Mouse (Mus musculus) brain, adult 2 months (tissue): ENCODE data around the gene Copa.
A peak's percentile ranks its signal among the peaks of the same experiment; 100 is the strongest.

Experiments used
- DNase-seq: peaks from one replicate; pipeline ENCODE4 v3.0.0; 2011; ENCODE audit warnings: low read depth, low spot score

Gene Copa

GRCm38 (mm10) chr1:172140825-172141224, 58.5 kb downstream of the Copa start:
- peak; percentile 43 for DNase-seq

- no peak for DNase-seq
Observed at GRCm38 (mm10) chr1:172141529-172141928, 59.2 kb downstream of the Copa start.

- DNase-seq: peak; percentile 87
Observed at GRCm38 (mm10) chr1:172143570-172143969, 61.2 kb downstream of the Copa start.

- peak; percentile 98 for DNase-seq
Observed at GRCm38 (mm10) chr1:172147835-172148278, 65.5 kb downstream of the Copa start, which contains the start of gene Dcaf8. Gene Dcaf8 (plus strand): TSS chr1:172148084.

GRCm38 (mm10) chr1:172148279-172148954, 66.1 kb downstream of the Copa start:
- DNase-seq: peak; percentile 45

GRCm38 (mm10) chr1:172148955-172149815, 66.9 kb downstream of the Copa start:
- no peak for DNase-seq

- no peak for DNase-seq
Observed at GRCm38 (mm10) chr1:172154536-172154935, 72.2 kb downstream of the Copa start.

- DNase-seq: no peak
Observed at GRCm38 (mm10) chr1:172155518-172155917, 73.2 kb downstream of the Copa start.

- DNase-seq: no peak
Observed at GRCm38 (mm10) chr1:172159970-172160369, 77.6 kb downstream of the Copa start.

- no peak for DNase-seq
Observed at GRCm38 (mm10) chr1:172160508-172160907, 78.2 kb downstream of the Copa start.

- peak; percentile 76 for DNase-seq
Observed at GRCm38 (mm10) chr1:172162009-172162408, 79.7 kb downstream of the Copa start.

GRCm38 (mm10) chr1:172162959-172163358, 80.6 kb downstream of the Copa start:
- no peak for DNase-seq

- DNase-seq: no peak
Observed at GRCm38 (mm10) chr1:172167911-172168310, 85.6 kb downstream of the Copa start.

- DNase-seq: no peak
Observed at GRCm38 (mm10) chr1:172169809-172170208, 87.5 kb downstream of the Copa start.
